Mouse (Mus musculus): ENCODE results near the gene Fancm. TPM values are rescaled to one million over a fixed set of nuclear protein-coding genes. Genes with fewer than 3 reads are reported as not detected.
"Not testable (repeated sequence)": the region's sequence is repeated elsewhere in the genome, so short reads cannot be mapped to it uniquely, and the experiment has no call there.

The Fancm gene
- total and polyA plus RNA-seq, 3 experiments: 11.7 to 25.3 (median 12.8) TPM

DNA sequence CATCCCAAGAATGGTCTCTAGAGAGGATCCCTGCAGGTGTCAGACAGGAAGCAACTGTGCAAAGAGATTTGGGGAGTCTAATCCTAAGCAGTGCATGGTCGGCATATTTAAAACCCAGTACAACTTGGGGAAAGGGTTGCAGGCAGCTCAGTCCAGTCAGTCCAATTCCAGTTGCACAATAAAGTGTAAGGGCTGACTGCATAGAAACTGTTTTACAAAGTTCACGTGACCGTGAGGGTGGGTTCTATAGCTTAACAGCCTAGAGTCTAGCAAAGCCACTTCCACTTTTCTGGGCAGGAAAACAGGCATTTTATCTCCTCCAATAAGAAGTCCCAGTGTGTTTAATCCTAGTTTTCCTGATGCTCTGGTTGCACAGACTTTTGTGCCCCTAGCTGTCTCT, 36.1 kb downstream of the Fancm start:
- H3K79me2 ChIP-seq (ENCODE audit: control insufficient read depth, insufficient read depth, low read length, poor library complexity): peaks cover 1% of the 10 kb centered on the region; the same call in 1 of the 2 replicates
- no peaks in the 10 kb centered on the region for H3K9me3 ChIP-seq (replicated peaks; ENCODE audit: insufficient read depth, low read length)
- H3K9ac ChIP-seq (ENCODE audit: control insufficient read depth, low read depth, low read length, poor library complexity, severe bottlenecking): no peak overlapping the region
- no peak overlapping the region for H3K27ac ChIP-seq (ENCODE audit: control insufficient read depth, low read depth, low read length)
- TF ChIP-seq SIN3A (IDR thresholded peaks at IDR 0.05; ENCODE audit: low read length) (no peak), TAL1 (IDR thresholded peaks at IDR 0.05; ENCODE audit: low read length) (no peak), TBP (IDR thresholded peaks at IDR 0.05; ENCODE audit: low read depth, low read length) (no peak), MEF2A (IDR thresholded peaks at IDR 0.05; ENCODE audit: extremely low read depth, insufficient replicate concordance, low read depth, low read length, poor library complexity, severe bottlenecking) (no peak), KAT2A (conservative IDR thresholded peaks at IDR 0.05; ENCODE audit: low read depth, low read length) (no peak), MAX (IDR thresholded peaks at IDR 0.05; ENCODE audit: low read length) (no peak)
- H3K4me3 ChIP-seq (ENCODE audit: control insufficient read depth in 1 of 2, insufficient read depth in 1 of 2, low read depth in 2 of 2, low read length in 2 of 2): no peak overlapping the region
- no peaks in the 10 kb centered on the region for H3K27me3 ChIP-seq (ENCODE audit: control insufficient read depth in 1 of 2, insufficient read depth in 2 of 2, low read length in 2 of 2)
- DNase-seq (ENCODE audit: low read depth, low spot score): no peak
- H3K36me3 ChIP-seq (ENCODE audit: control insufficient read depth in 1 of 2, insufficient read depth in 2 of 2, low read length in 2 of 2): peaks cover 0 to 2% of the 10 kb centered on the region in 2 experiments; a peak in 2 of 4 replicates
- no peaks in the 10 kb centered on the region for H3K4me1 ChIP-seq (ENCODE audit: control insufficient read depth in 1 of 2, insufficient read depth in 2 of 2, low read length in 2 of 2)

DNA sequence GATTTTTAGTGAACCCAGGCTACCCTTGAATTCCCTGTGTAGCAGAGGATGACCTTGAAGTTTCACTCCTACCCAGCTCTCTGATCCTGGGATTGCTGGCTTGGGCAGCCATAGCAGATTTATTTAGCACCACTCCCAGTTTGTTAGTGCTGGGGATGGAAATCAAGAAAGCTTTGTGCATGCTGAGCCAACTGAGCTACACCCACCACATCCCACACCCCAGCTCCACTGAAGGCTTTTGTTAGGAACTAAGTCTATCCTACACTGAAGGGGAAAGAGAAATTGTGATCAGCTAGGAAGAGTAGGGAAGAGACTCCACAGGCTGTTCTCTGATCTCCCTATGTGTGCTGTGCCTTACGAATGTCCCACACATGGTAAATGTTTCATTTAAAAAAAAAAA, 37.4 kb downstream of the Fancm start:
- no peak overlapping the region for H3K9ac ChIP-seq (ENCODE audit: control insufficient read depth, low read depth, low read length, poor library complexity, severe bottlenecking)
- TF ChIP-seq ZNF384 (IDR thresholded peaks at IDR 0.05; ENCODE audit: low read depth, low read length) (peak; percentile 57; the same call in 1 of the 2 replicates), E2F4 (IDR thresholded peaks at IDR 0.05; ENCODE audit: borderline replicate concordance, low read depth, low read length) (no peak), GABPA (IDR thresholded peaks at IDR 0.05; ENCODE audit: low read depth, low read length) (no peak)
- H3K27ac ChIP-seq (ENCODE audit: control insufficient read depth, low read depth, low read length): no peak overlapping the region

DNA sequence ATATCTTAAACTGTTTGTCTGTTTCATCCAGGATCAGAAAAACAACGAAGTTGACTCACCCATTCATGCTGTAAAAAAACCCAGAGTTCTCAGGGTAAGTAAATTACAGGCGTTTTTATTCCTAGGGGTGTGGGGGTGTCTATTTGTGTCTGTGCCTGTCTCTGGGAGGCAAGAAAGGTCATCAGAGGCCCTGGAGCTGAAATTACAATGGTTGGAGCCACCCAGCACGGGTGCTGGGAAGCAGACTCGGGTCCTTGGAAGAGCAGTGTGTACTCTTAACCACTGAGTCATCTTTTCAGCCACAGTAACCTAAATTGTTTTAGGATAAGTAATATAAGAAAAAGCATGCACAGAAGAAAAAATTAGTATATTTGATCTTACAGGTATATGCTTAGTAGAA, 38.5 kb downstream of the Fancm start:
- H3K27ac ChIP-seq (ENCODE audit: control insufficient read depth, low read depth, low read length): no peak overlapping the region
- no peaks in the 10 kb centered on the region for H3K9me3 ChIP-seq (replicated peaks; ENCODE audit: insufficient read depth, low read length)
- no peak overlapping the region for H3K9ac ChIP-seq (ENCODE audit: control insufficient read depth, low read depth, low read length, poor library complexity, severe bottlenecking)
- peaks cover 1% of the 10 kb centered on the region; the same call in 1 of the 2 replicates for H3K79me2 ChIP-seq (ENCODE audit: control insufficient read depth, insufficient read depth, low read length, poor library complexity)
- peaks cover 0 to 3% of the 10 kb centered on the region in 2 experiments; a peak in 2 of 4 replicates for H3K36me3 ChIP-seq (ENCODE audit: control insufficient read depth in 1 of 2, insufficient read depth in 2 of 2, low read length in 2 of 2)
- TF ChIP-seq SMC3 (IDR thresholded peaks at IDR 0.05; ENCODE audit: low read depth, low read length): no peak
- no peak overlapping the region for H3K4me3 ChIP-seq (ENCODE audit: control insufficient read depth in 1 of 2, insufficient read depth in 1 of 2, low read depth in 2 of 2, low read length in 2 of 2)
- H3K27me3 ChIP-seq (ENCODE audit: control insufficient read depth in 1 of 2, insufficient read depth in 2 of 2, low read length in 2 of 2): no peaks in the 10 kb centered on the region
- no peaks in the 10 kb centered on the region for H3K4me1 ChIP-seq (ENCODE audit: control insufficient read depth in 1 of 2, insufficient read depth in 2 of 2, low read length in 2 of 2)
- no peak for DNase-seq (ENCODE audit: low read depth, low spot score)

More for the DNA sequence above, 37.4 kb downstream of the Fancm start:
- DNase-seq (ENCODE audit: low read depth, low spot score): no peak
- Histone ChIP-seq H3K9me3 (replicated peaks; ENCODE audit: insufficient read depth, low read length) (no peaks in the 10 kb centered on the region), H3K27me3 (ENCODE audit: control insufficient read depth in 1 of 2, insufficient read depth in 2 of 2, low read length in 2 of 2) (no peaks in the 10 kb centered on the region), H3K79me2 (ENCODE audit: control insufficient read depth, insufficient read depth, low read length, poor library complexity) (peaks cover 1% of the 10 kb centered on the region; the same call in 1 of the 2 replicates), H3K4me1 (ENCODE audit: control insufficient read depth in 1 of 2, insufficient read depth in 2 of 2, low read length in 2 of 2) (no peaks in the 10 kb centered on the region), H3K4me3 (ENCODE audit: control insufficient read depth in 1 of 2, insufficient read depth in 1 of 2, low read depth in 2 of 2, low read length in 2 of 2) (no peak overlapping the region), H3K36me3 (ENCODE audit: control insufficient read depth in 1 of 2, insufficient read depth in 2 of 2, low read length in 2 of 2) (peaks cover 0 to 2% of the 10 kb centered on the region in 2 experiments; a peak in 2 of 4 replicates)

DNA sequence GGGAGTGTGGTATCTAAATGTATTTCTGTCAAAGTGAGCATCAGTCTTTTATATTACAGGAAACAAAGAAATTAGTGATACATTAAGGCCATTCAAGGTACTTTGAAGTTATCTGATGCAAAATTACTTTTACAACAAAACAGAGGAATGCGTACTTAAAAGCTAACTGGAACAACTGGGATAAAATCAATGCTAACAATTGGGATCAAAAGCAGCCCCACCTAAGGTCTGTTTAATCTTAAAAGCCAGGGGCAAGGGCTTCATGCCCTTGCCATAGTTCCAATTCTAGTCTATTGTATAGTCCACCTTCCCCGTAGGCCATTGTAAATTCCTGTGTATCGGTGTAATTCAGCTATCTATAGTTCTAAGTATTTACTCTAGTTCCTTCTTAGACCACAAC, 39.6 kb downstream of the Fancm start:
- not testable (repeated sequence) for H3K9ac ChIP-seq (ENCODE audit: control insufficient read depth, low read depth, low read length, poor library complexity, severe bottlenecking); H3K27me3 ChIP-seq (ENCODE audit: control insufficient read depth in 1 of 2, insufficient read depth in 2 of 2, low read length in 2 of 2); DNase-seq (ENCODE audit: low read depth, low spot score); H3K4me1 ChIP-seq (ENCODE audit: control insufficient read depth in 1 of 2, insufficient read depth in 2 of 2, low read length in 2 of 2); H3K79me2 ChIP-seq (ENCODE audit: control insufficient read depth, insufficient read depth, low read length, poor library complexity); H3K36me3 ChIP-seq (ENCODE audit: control insufficient read depth in 1 of 2, insufficient read depth in 2 of 2, low read length in 2 of 2); H3K4me3 ChIP-seq (ENCODE audit: control insufficient read depth in 1 of 2, insufficient read depth in 1 of 2, low read depth in 2 of 2, low read length in 2 of 2); H3K9me3 ChIP-seq (replicated peaks; ENCODE audit: insufficient read depth, low read length); H3K27ac ChIP-seq (ENCODE audit: control insufficient read depth, low read depth, low read length)
